Mouse (Mus musculus) layer of hippocampus, postnatal 25 days (tissue): ENCODE data around the gene Ncf4. TPM values are rescaled to one million over a fixed set of nuclear protein-coding genes. Genes with fewer than 3 reads are reported as not detected.

Experiments
- DNase-seq, 2 experiments: peaks; one replicate each; pipeline ENCODE4 v3.0.0; 2022; ENCODE audit warnings: mixed read lengths in 2 of 2, low spot score in 1 of 2; ENCODE audit errors: extremely low spot score in 1 of 2
- microRNA-seq, 2 experiments: library from miRNA; unstranded; fragments of <30 nt; microRNA quantifications; one replicate each; pipeline ENCODE4 v1.2.0; 2021
- total RNA-seq, 2 experiments: library from RNA; stranded (reverse); gene quantifications; 2 replicates each; pipeline ENCODE4 v1.2.3; 2021

Gene Ncf4
- total RNA-seq, 2 experiments from 2014 or later: 1.1 to 1.3 TPM

DNA sequence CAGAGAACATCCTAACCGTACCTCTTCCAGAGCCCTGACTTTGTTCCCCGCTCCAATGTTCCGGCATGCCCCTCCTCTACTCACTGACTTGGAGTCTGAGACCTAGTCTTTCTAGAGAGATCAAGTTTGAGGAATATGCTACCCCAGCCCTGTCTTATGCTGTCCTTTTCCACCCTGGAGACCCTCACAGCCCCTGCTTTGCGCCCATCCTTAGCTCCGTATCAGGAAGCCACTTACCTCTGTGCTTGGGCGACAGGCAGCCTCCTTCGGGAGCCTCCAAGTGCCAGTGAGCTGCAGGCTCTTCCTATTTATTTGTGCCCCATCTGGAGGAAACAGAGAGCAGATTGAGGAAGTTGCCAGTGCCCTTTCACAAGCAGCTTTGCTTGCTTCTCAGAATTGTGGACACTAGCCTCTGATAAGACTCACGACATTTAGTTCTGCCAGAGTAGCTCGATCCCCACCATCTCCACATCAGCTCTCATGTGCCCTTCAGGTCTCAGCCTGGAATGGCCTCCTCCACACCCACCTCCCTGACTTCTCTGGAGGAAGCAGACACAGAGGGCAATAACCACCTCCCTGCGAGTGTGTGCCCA, 60.8 kb downstream of the Ncf4 start, which contains the start of gene Csf2rb2:
Gene Csf2rb2, minus strand, starts transcription at position 381 of the 593 bp plus-strand sequence.
- no peak for DNase-seq

DNA sequence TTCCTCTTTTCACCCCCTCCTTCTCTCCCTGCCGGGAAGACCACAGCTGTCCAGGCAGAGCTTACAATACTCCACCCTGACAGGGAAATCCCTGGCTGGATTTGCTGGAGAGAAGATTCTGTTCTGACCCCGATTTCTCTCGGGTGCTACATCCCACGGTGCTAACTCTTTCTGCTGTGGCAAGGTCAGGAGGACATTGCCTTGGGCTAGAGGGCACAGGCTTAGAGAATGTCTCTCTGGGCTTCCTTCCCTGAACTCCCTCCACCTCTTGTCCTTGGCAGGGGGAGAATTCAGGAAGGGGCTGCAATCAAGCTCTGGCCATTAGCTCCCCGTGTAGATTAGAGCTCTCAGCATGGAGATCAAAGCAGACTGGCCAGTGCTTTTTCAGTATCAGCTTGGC, 65.3 kb downstream of the Ncf4 start:
- no peak for DNase-seq

DNA sequence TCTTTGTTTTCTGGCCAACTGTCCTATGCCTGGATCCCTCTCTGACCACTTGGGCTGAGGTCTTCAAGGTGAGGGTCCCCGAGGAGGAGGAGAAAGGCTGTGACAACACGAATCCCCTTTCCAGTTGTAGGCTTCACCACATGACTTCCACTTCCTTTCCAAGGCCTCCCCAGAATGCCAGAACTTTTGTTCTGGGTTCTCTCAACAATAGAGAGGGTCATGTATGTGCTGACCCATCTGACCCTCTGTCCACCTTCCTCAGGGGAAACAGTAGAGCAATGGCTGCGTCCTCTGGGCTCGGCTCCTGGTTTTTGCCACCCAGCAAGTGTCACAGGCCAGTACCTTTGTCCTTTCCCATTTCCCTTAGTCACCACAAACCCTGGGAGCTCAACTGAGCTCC, 66.4 kb downstream of the Ncf4 start:
- no peak for DNase-seq

Small RNA genes within 50 kb of the gene (microRNA-seq; reads per million reads assigned to microRNA genes)
- 0 reads per million in 2 experiments for gene Mir7676-1

Other genes with a start within 250 kb of the Ncf4 start
- gene Cacng2, start 124.8 kb upstream of the Ncf4 start, total RNA-seq: 10 to 100 TPM; 35.5 to 40.7 TPM
- gene Ift27, start 70.7 kb upstream of the Ncf4 start, total RNA-seq: 10 to 100 TPM; 22.8 to 26.0 TPM
- 10 to 100 TPM; 56.5 to 58.5 TPM for gene Pvalb, start 38.4 kb upstream of the Ncf4 start, total RNA-seq
- gene Csf2rb2, start 60.9 kb downstream of the Ncf4 start, total RNA-seq: 1 to 10 TPM; 1.5 to 2.1 TPM
- gene Csf2rb, start 81.0 kb downstream of the Ncf4 start, total RNA-seq: 1 to 10 TPM; 2.5 to 2.6 TPM
- gene Tex33, start 151.1 kb downstream of the Ncf4 start, total RNA-seq: not detected
- 10 to 100 TPM; 41.4 to 42.4 TPM for gene Tst, start 161.1 kb downstream of the Ncf4 start, total RNA-seq
- gene Mpst, start 161.6 kb downstream of the Ncf4 start, total RNA-seq: 10 to 100 TPM; 33.6 to 39.4 TPM
- 100 to 1,000 TPM; 257 to 260 TPM for gene Kctd17, start 183.8 kb downstream of the Ncf4 start, total RNA-seq
- gene Tmprss6, start 223.8 kb downstream of the Ncf4 start, total RNA-seq: 1 to 10 TPM in 1 of 2 experiments, under 1 TPM in 1; 0.61 to 4.5 TPM